Mouse (Mus musculus) midbrain, embryonic 16.5 days (tissue): Measurements from ENCODE around the gene Hal. TPM values are rescaled to one million over a fixed set of nuclear protein-coding genes. Genes with fewer than 3 reads are reported as not detected.

ENCODE experiments used
- ATAC-seq: fragments of 200-750 bp; cut with Nextera tagmentation; 2 replicates; pipeline ENCODE4 v1.8.0; 2017; ENCODE audit warnings: moderate TSS enrichment
- H3K27ac ChIP-seq: fragments of 300-500 bp; sonication (generic); 2 replicates; pipeline ENCODE4 v1.5.1; 2014; ENCODE audit warnings: mild to moderate bottlenecking, low read length, mixed read lengths
- H3K27me3 ChIP-seq: fragments of 300-500 bp; sonication (generic); 2 replicates; pipeline ENCODE4 v1.6.1; 2014; ENCODE audit warnings: low read depth, low read length, mixed read lengths; ENCODE audit not compliant: control insufficient read depth, insufficient read depth
- H3K36me3 ChIP-seq: fragments of 300-500 bp; sonication (generic); 2 replicates; pipeline ENCODE4 v1.6.1; 2014; ENCODE audit warnings: mild to moderate bottlenecking, low read length, moderate library complexity, mixed read lengths; ENCODE audit not compliant: control insufficient read depth, insufficient read depth
- H3K4me1 ChIP-seq: fragments of 300-500 bp; sonication (generic); 2 replicates; pipeline ENCODE4 v1.6.1; 2014; ENCODE audit warnings: mild to moderate bottlenecking, low read length, mixed read lengths; ENCODE audit not compliant: control insufficient read depth, insufficient read depth
- H3K4me2 ChIP-seq: fragments of 300-500 bp; sonication (generic); 2 replicates; pipeline ENCODE4 v1.6.1; 2014; ENCODE audit warnings: mild to moderate bottlenecking, low read length, mixed read lengths
- H3K4me3 ChIP-seq: fragments of 300-500 bp; sonication (generic); 2 replicates; pipeline ENCODE4 v1.5.1; 2014; ENCODE audit warnings: low read depth, mild to moderate bottlenecking, low read length, moderate library complexity, mixed read lengths
- H3K9ac ChIP-seq: fragments of 300-500 bp; sonication (generic); 2 replicates; pipeline ENCODE4 v1.6.1; 2014; ENCODE audit warnings: low read depth, low read length, mixed read lengths
- H3K9me3 ChIP-seq: fragments of 300-500 bp; sonication (generic); replicated peaks from 2 replicates; pipeline ENCODE4 v1.6.1; 2014; ENCODE audit warnings: mild to moderate bottlenecking, low read length, mixed read lengths; ENCODE audit not compliant: control insufficient read depth, poor library complexity, severe bottlenecking
- WGBS: fragments of 180-500 bp; shearing (Covaris S2); extraction: QIAGEN DNeasy Blood & Tissue Kit; methylation state at CpG from one replicate; pipeline ENCODE4 v1.1.7; 2014; 5-methylcytosine and 5-hydroxymethylcytosine counted together
- polyA plus RNA-seq: library from polyadenylated mRNA; unstranded; fragments of >200 nt; fragmentation: Nextera tagmentation; extraction: Ambion mirVana; gene quantifications from 2 replicates; pipeline ENCODE4 v1.2.1, GENCODE M21; 2015

Hal gene
- polyA plus RNA-seq, 1 experiment from 2014 or later: not detected

- no peak for ATAC-seq
- Histone ChIP-seq H3K36me3 (no peaks in the 10 kb centered on the region), H3K4me1 (no peaks in the 10 kb centered on the region), H3K4me2 (no peak overlapping the region), H3K4me3 (no peak overlapping the region), H3K27me3 (no peaks in the 10 kb centered on the region), H3K9me3 (no peaks in the 10 kb centered on the region), H3K27ac (no peak overlapping the region), H3K9ac (no peak overlapping the region)
- 91% methylated on average over 10 of the region's 10 CpGs for WGBS
These were observed 78.5 kb downstream of the Hal start for GRCm38 (mm10) chr10:93567066-93567465.

- no peaks in the 10 kb centered on the region for H3K9me3 ChIP-seq
- no peak for ATAC-seq
- no peak overlapping the region for H3K9ac ChIP-seq
These were observed 79.4 kb downstream of the Hal start for GRCm38 (mm10) chr10:93567841-93568566.

GRCm38 (mm10) chr10:93568671-93569070 lies 80.1 kb downstream of the Hal start:
- Histone ChIP-seq H3K4me2 (no peak overlapping the region), H3K36me3 (no peaks in the 10 kb centered on the region), H3K9ac (no peak overlapping the region), H3K27me3 (no peaks in the 10 kb centered on the region), H3K4me3 (no peak overlapping the region), H3K9me3 (no peaks in the 10 kb centered on the region), H3K27ac (no peak overlapping the region), H3K4me1 (no peaks in the 10 kb centered on the region)
- 91% methylated on average over 6 of the region's 6 CpGs for WGBS
- no peak for ATAC-seq

More at GRCm38 (mm10) chr10:93567841-93568566, 79.4 kb downstream of the Hal start:
- WGBS: 92% methylated on average over 11 of the region's 11 CpGs
- no peak overlapping the region for H3K4me3 ChIP-seq
- no peaks in the 10 kb centered on the region for H3K27me3 ChIP-seq
- H3K4me2 ChIP-seq: no peak overlapping the region
- H3K27ac ChIP-seq: no peak overlapping the region
- no peaks in the 10 kb centered on the region for H3K36me3 ChIP-seq
- no peaks in the 10 kb centered on the region for H3K4me1 ChIP-seq

Other genes with a start within 250 kb of the Hal start
- 6.4 and 6.5 TPM in 2 replicates for gene Elk3, start 177.6 kb upstream of the Hal start, polyA plus RNA-seq
- gene Lta4h, start 35.4 kb upstream of the Hal start, polyA plus RNA-seq: 87.7 and 95.3 TPM in 2 replicates
- gene Amdhd1, start 51.3 kb downstream of the Hal start, polyA plus RNA-seq: not detected in 2 replicates
- 0.50 and 0.83 TPM in 2 replicates for gene Ccdc38, start 51.9 kb downstream of the Hal start, polyA plus RNA-seq
- gene Snrpf, start 100.9 kb downstream of the Hal start, polyA plus RNA-seq: 51.6 and 56.2 TPM in 2 replicates
- gene Ntn4, start 151.9 kb downstream of the Hal start, polyA plus RNA-seq: 0.50 and 1.7 TPM in 2 replicates